Mouse (Mus musculus) heart, postnatal 36 days (tissue): ENCODE data around the gene Gm281. TPM values are rescaled to one million over a fixed set of nuclear protein-coding genes. Genes with fewer than 3 reads are reported as not detected.

Experiments used
- DNase-seq, 2 experiments: peaks; one replicate each; pipeline ENCODE4 v3.0.0; 2021 to 2022
- intact Hi-C: fragments of 180-260 bp; cut with DNase I; formaldehyde crosslinking; loops from one replicate; pipeline ENCODE4 v1.15.1; 2025
- microRNA-seq, 2 experiments: library from miRNA; unstranded; fragments of <30 nt; microRNA quantifications; one replicate each; pipeline ENCODE4 v1.2.0; 2021; ENCODE audit warnings: borderline number of aligned reads in 2 of 2
- total RNA-seq, 2 experiments: library from RNA; stranded (reverse); gene quantifications; 2 replicates each; pipeline ENCODE4 v1.2.3; 2021

Gene Gm281
- total RNA-seq, 2 experiments from 2014 or later = not detected

DNA sequence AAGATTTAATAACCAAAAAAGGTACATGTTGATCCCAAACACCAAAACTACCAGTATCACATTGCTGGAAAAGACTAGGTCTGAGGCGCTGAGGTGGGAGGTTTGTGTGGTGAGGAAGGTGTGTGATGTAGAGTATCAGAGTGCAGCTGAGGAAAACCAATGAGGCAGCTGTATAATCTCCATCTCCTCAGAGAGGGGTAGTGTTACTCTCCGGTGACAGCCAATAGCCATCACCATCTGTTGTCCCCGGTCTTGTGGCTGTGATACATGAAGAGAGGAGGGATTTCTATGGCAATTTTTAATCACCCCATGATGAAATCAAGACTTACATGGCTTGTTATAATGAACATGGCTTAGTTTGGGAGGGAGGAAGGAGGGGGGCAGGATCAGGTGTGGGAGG lies 20.5 kb downstream of the Gm281 start:
- DNase-seq = no peak
- intact Hi-C loops = no loop called here

DNA sequence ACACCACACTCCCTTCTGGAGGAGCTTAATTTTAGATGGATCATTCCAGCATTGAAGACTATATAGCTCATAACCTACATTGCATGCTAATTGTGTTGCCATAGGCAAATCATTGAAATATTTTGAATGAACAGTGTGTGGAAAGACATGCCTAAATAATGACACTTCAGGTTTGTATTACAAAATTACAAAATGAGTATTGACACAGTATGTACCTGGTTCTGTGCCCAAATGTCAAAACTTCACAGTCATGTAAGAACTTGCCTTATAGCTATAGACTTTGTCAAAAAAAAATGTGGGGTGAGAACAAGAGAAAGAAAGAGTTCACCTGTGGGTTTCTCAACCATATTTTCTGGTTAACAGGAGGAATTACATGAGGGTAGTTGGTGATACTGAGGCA lies 52.9 kb downstream of the Gm281 start:
- intact Hi-C loops = no loop called here
- DNase-seq = no peak

DNA sequence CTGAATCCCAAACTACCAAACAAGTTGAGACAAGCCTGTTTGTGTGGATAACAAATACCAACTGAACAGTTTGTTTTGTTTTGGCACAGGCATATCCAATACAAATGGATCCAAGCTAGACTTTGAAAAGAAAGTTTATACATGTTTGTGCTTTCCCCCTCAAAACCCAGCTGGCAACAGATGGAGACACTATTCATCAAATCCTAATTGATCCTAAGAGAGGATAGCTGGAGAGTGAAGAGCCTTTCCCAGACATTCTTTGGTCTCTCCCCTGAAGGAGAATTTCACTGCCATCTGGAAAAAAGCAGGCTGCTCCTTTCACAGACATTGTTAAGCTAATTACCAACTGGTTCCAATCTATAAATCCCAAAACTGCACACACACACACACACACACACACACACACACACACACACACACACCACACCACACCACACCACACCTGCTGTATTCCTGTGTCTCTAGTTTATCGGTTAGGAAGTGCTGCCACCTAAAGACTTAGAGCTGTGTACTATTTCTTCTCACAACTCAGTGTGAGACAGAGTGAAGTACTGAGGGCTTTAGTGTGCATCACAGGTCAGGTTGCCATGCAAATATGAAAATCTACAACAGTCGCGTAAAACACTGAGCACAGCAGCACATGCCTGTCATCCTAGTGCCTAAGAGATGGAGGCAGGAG lies 101.3 kb downstream of the Gm281 start:
- intact Hi-C loops = no loop called here
- no peak for DNase-seq

DNA sequence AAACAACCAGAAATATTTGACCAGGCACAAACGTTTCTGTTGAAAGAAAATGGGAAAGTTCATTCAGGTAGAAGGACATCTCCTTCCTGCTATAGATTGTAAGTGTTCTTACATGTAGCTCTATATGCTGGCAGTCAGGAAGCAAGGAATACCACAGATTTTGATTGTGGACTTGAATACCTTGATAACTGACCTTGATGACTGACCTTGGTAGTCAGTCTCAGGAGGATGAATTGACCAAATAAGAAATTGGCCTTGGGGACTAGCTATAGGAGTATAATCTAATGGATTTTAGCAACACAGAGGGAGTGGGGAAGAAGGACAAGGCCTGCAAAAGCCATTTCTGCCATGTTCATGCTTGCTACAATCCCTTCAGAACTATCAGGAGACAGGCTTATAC lies 123.8 kb downstream of the Gm281 start:
- DNase-seq = no peak
- intact Hi-C loops = no loop called here

DNA sequence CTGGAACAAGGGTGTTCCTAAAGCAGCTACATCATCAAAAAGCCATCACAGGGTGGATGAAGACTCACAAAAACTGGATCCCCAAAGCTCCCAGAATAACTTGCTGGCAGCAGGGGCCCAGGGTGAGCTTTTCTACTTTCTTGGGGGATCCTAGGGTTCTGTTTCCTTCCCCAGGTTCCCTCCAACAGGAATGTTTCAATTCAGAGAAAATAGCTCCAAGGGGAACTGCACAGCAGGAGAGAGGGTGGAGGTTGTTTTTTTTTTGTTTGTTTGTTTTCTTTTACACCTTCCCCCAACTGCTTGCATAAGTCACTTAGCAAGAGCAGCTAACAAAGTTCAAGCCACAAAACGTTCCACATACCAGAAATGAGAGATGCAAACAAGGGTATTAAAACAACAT lies 124.3 kb downstream of the Gm281 start:
- intact Hi-C loops = no loop called here
- no peak for DNase-seq

DNA sequence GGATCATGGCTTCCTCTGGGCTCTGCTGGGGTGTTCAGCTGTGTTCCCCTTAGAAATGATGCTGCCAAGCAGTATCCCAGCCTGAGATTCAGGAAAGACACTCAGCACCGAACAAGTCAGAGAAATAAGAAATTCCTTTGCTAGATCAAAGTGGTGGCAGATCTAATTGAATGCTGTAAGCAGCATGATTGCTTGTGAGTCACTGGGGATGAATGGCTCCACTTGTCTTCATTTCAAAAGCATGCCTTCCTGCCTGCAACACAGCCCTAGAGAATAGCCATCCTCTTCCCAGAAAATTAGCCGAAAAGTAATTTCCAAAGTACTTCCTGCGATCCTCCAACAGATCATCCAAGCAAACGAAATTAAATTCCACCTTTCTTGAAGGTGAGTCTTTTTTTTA lies 131.3 kb downstream of the Gm281 start:
- no peak for DNase-seq
- intact Hi-C loops = no loop called here

DNA sequence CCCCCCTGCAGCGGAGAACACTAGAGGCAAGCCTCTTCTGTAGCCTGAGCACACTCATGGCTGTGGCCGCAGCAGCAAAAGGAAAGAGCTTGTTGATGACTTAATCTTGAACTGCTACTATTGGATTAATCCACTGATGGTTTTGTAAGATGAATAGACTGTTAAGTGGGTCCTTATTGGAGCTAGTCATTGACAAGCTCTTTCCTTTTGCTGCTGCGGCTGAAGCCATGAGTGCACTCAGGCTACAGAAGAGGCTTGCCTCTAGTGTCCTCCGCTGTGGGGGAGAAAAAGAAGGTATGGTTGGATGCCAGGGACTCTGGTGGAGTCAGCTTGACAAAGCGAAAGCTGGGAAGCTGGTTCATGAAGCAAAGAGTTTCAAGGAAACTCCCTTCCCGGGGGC lies 135.9 kb downstream of the Gm281 start:
- DNase-seq = no peak
- intact Hi-C loops = no loop called here

DNA sequence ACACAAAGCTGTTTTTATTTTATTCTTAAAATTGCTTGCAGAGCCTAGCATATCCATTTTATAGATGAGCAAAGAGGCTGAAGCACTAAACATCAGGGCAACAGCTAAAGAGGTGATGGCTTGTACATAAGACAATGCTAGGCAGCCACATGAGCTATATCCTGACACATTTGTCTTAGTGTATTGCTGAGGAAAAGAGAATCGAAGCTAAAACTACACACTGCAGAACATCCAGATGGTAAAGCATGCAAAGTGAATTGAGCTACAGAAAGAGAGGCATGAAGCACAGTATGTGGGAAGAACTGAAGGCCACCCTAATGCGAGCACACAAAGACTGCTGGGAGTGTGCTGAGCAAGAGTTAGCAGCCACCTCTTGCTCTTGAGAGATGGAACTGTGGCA lies 143.1 kb downstream of the Gm281 start:
- intact Hi-C loops = no loop called here
- DNase-seq = no peak

DNA sequence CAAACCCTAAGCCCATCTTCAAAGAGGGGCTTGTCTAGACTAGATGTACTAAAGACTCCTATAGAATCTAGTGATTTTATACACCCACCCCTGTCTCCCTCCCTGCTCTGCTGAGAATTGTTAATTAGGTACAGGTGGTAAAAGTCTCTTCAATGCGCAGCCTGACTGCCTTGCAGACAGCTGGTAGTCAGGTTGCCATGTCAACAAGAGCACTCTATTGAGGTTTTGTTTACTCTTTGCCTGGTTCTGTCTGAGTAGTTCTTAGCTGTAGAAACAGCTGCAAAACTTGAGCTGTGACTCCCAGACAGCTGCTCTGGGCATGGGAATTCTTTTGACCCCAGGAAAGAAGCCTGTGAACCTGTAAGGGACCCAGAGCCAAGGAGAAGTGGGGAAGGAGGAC lies 143.6 kb downstream of the Gm281 start:
- intact Hi-C loops = no loop called here

More for the DNA sequence above, 143.6 kb downstream of the Gm281 start:
- no peak for DNase-seq

Small RNAs within 50 kb of the gene (microRNA-seq; reads per million reads assigned to microRNA genes)
- gene Gm27506 = 0 reads per million in 2 experiments

Other genes with a start within 250 kb of the Gm281 start
- not detected for gene Sntn, start 243.6 kb downstream of the Gm281 start, total RNA-seq
- gene Atxn7, start 47.0 kb upstream of the Gm281 start, total RNA-seq = 10 to 100 TPM; 16.3 to 16.5 TPM
- 10 to 100 TPM; 97.2 to 98.6 TPM for gene Thoc7, start 47.4 kb upstream of the Gm281 start, total RNA-seq
- gene Psmd6, start 206.5 kb upstream of the Gm281 start, total RNA-seq = 10 to 100 TPM; 83.0 to 89.4 TPM